Mouse (Mus musculus): ENCODE data around the gene Ephb2.

DNA sequence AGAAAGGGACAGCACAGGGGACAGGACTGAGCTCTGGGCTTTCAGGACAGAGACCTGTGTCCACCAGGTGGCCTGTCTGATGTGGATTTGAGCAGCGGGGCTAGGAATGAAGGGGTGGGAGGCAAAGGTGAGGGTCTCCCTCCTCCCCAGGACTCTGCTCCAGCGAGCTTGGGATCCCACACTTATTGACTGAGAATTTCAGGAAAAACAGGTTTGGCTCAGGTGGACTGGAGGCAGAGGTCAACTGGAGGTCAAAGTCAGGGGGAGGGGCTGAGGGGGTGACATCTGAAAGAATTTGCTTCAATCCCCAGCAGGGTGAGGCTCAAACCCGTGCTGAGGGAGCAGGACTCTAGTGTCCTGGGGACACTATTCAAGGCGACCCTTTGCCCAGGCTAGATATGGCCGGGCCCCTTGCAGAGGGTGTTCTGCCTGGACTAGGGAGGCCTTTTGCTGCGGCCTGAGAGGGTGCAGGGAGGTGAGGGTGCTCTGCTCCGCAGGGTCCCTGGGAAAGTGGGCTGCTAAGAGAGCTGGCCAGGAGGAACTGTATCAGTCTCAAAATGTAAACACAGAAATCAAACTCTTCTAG lies 103.2 kb downstream of the Ephb2 start:
- TF ChIP-seq CTCF (IDR thresholded peaks at IDR 0.05; ENCODE audit: low read depth) = no peak
- no peak for TF ChIP-seq EP300 (IDR thresholded peaks at IDR 0.05; ENCODE audit: low read depth)
